Mouse (Mus musculus): ENCODE data around the gene Spry2. TPM values are rescaled to one million over a fixed set of nuclear protein-coding genes. Genes with fewer than 3 reads are reported as not detected.

Gene Spry2
- polyA plus RNA-seq, 1 experiment = 69.6 TPM

- peaks cover 19% of the 10 kb centered on the region for H3K9me3 ChIP-seq (replicated peaks; ENCODE audit: control insufficient read depth, insufficient read depth, low read length, poor library complexity, severe bottlenecking)
- H3K4me1 ChIP-seq (ENCODE audit: control insufficient read depth, insufficient read depth, low read length) = no peaks in the 10 kb centered on the region
- TF ChIP-seq EP300 (IDR thresholded peaks at IDR 0.05; ENCODE audit: insufficient read depth, low read depth, low read length) = peak; percentile 44; the same call in 1 of the 2 replicates
- TF ChIP-seq CTCF (IDR thresholded peaks at IDR 0.05; ENCODE audit: low read depth, low read length) = no peak
- no peak for TF ChIP-seq POLR2A (IDR thresholded peaks at IDR 0.05; ENCODE audit: insufficient read depth, low read length)
- H3K4me3 ChIP-seq (ENCODE audit: low read depth, low read length) = no peak overlapping the region
- H3K27ac ChIP-seq (ENCODE audit: insufficient read depth, low read length) = peak overlapping the region; percentile 98
- H3K27me3 ChIP-seq (ENCODE audit: control insufficient read depth, insufficient read depth, low read length, poor library complexity, severe bottlenecking) = no peaks in the 10 kb centered on the region
- peak overlapping the region; percentile 57; the same call in 1 of the 2 replicates for H3K9ac ChIP-seq (ENCODE audit: low read depth, poor library complexity, severe bottlenecking)
- peaks cover 8% of the 10 kb centered on the region; the same call in 1 of the 2 replicates for H3K36me3 ChIP-seq (ENCODE audit: control insufficient read depth, insufficient read depth, low read length, poor library complexity, severe bottlenecking)
Measured at GRCm38 (mm10) chr14:105851359-105852067, 45.1 kb downstream of the Spry2 start.

Other genes starting within 250 kb of the Spry2 start
- 0.90 and 0.93 TPM in 2 replicates for gene Trim52, start 209.4 kb upstream of the Spry2 start, polyA plus RNA-seq (2011; ENCODE audit: insufficient read depth, insufficient read length, low read depth, missing spikeins)